Mouse (Mus musculus): ENCODE results near the gene P2rx7.

- TF ChIP-seq CTCF (IDR thresholded peaks at IDR 0.05; ENCODE audit: borderline replicate concordance, insufficient read depth, low read length) = no peak
- TF ChIP-seq POLR2A (IDR thresholded peaks at IDR 0.05; ENCODE audit: low read depth, low read length) = no peak
These were observed 75.5 kb downstream of the P2rx7 start for GRCm38 (mm10) chr5:122719168-122719567.
